Mouse (Mus musculus) adrenal gland, postnatal 25 days (tissue): ENCODE data around the gene Khdc3. TPM values are rescaled to one million over a fixed set of nuclear protein-coding genes. Genes with fewer than 3 reads are reported as not detected.
A peak's percentile ranks its signal among the peaks of the same experiment; 100 is the strongest.
"Not testable (repeated sequence)": the region's sequence is repeated elsewhere in the genome, so short reads cannot be mapped to it uniquely, and the experiment has no call there.

Experiments
- DNase-seq: peaks from one replicate; pipeline ENCODE4 v3.0.0; 2021; ENCODE audit warnings: mixed read lengths
- long read RNA-seq: library from polyadenylated mRNA; stranded (forward); transcript quantifications from one replicate; pipeline ENCODE4 v2.0.0, GENCODE M21; 2021
- total RNA-seq: library from RNA; stranded (reverse); gene quantifications from 2 replicates; pipeline ENCODE4 v1.2.3, GENCODE M21; 2021

The Khdc3 gene
- 1.00 and 2.0 TPM in 2 replicates for total RNA-seq
- long read RNA-seq, result 0 reads

DNA sequence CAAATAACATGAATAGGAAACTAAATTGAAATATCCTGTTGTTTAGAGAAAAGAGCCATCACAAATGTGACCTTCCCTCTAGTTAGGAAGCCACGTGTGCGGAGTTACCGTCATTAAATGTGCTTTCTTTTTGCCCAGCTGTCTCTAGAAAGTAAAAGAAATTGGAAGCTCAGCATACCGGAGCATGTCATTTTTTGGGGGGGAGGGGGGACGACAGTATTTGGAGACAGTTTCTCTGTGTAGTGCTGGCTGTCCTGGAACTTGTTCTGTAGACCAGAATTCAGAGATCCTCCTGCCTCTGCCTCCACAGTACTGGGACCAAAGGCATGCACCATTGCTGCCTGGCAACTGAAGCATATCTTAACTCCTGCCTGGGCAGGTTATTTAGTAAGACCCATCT, at the start of gene Khdc3:
Gene Khdc3, plus strand, starts transcription at position 301 of the 400 bp plus-strand sequence.
- no peak for DNase-seq

DNA sequence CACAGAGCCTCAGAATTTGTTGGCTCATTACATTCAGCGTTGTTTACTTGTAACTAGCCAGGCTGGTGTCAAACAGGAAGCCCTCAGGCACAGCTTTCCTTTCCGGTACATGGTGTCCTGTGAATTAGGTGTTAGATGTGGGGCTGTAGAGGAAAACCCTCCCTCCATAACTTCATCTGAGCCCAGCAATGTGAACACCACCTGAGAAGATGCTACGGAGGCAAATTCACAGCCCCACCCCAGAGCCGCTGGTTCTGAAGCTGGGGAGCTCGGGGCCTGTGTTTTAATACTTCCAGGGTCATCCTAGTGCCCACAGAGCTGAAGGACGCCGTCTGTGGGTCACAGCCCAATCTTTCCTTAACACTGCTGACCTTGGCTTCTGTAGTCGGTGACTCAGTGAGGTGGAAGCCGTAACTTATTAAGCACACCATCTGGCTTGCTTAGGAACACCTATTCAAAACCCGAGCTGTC, 46.2 kb upstream of the Khdc3 start:
- DNase-seq, result peak; percentile 38

DNA sequence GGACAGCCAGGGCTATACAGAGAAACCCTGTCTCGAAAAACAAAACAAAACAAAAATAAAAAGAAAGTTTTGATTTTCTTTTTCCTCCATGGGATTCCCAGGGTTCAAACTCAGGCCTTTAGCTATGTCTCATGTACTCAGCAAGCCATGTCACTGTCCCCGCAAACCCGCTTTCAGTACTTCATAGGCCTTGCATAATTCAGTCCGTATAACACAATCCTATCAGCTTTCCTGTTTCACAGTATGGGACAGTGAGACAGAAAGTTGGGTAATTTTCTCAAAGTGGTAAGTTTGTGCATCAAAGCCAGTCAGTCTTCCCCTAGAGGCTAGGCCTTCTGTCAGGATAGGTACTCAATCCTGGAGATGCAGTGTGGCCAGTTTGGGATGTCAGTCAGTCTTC, 42.4 kb upstream of the Khdc3 start:
- no peak for DNase-seq

DNA sequence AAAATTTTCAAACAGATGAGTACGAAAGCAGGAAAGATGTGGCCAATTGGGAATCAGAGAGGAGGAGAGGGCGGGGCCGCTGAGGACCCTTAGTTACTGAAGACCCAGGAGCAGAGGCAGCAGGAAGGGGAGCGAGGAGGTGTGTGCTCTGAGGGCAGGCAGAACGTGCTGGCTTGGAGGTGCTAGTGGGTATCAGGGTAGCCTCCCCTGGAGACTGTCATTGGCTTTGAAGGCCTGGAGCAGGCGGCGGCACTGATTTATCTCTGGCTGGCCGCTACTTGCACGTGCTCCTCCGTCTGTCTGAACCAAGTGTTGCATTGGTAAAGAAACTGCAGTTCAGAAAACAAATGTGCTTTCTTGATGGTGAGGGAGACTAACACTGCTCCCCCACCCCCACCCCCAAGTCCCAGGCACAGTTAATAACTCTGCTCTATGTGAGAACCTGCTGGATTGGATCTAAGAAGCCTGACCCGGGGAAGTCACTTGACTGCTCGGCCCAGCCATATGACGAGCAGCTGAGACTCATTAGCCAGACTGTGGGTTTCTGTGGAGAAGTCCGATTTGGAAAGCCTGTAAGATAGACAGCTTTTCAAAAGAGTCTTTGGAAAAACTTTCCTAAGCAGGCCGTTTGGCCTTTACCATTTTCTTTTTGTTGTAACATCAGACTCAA, 37.9 kb upstream of the Khdc3 start:
- DNase-seq, result no peak

DNA sequence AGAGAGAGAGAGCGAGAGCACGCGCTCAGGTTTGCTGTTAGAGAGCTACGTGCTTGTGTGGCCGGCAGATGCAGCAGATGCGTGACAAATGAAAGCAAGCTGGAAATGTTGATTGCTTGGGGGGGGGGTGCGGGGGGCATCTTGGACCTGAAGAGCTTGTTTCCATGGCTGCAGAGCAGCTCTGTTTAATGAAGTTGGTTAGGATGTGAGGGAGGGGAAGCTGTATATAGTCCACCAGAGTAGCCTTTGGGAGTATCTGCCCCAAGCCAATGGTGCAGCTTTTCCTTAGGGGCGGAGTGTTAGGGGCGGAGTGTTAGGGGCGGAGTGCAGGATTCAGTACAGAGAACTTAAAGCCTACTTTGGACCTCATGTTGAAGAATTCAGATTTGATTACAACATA, 34.5 kb upstream of the Khdc3 start:
- no peak for DNase-seq

DNA sequence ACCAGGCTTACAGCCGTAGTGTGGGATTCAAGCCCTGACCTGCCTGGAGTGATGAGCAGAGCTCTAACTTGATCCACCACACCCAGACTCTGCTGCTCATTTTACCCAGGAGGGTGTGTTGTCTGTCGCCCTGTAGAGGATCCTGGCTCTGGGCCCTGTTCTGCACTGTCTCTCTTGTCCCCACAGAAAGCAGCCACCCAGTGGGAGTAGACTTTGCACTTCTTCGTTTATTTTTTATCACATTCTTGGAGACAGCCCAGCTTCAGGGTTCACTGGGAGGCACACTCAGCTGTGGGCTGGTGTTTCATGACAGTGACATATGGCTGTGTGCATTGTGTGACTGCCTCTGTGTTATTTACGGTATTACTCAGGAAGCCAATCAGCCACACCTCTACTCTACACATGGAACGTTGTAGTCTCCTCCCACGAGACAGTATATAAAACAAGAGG, 33.4 kb upstream of the Khdc3 start:
- DNase-seq, result no peak

DNA sequence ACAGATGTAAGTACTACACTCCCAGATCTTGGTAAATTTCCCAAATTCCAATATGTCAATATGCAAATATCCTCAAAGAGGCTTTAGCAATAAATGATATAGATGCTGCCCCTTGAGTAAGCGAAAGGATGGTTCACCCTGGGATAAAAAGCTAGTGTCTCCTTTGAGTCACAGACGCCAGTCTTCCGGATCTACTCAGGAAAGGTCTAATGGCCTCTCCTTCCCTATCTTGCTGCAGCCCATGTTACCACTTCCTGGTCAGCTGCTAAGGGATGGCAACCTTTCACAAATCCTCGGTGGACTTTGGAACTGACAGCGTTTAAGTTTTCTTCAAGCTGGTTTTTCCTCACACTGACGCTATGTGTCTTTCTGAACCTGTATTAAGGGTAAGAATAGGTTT, 32.9 kb upstream of the Khdc3 start:
- DNase-seq, result no peak

DNA sequence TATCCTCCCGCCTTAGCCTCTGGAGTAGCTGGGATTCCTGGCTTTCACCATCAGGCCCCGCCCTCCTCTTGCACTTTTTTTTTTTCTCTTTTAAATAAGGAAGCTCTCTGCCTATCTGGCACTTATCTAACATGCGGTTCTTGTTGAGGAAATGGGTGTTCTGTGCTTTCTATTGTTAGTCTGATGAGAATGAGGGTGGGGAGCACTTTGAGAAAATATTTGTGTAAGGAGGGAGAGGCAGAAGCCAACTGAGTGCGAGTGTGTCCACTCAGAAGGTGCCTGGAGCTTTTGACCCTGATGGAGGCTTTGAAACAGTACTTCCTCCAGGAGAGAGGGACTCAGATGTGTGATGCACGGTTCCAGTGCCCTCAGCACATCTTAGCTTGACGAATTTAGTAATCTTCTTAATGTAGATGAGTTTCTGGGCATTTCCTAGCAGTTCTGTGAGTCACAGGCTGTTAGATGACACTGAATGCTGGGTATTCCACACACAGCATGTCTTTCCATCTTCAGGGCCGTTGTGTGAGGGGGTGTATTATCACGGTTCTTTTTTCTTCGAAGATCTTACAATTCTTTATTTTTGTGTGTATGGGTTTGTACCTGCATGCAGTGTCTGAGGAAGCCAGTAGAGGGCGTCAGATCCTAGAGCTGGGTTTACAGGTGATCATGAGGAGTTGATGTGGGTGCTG, 30.5 kb upstream of the Khdc3 start:
- no peak for DNase-seq

DNA sequence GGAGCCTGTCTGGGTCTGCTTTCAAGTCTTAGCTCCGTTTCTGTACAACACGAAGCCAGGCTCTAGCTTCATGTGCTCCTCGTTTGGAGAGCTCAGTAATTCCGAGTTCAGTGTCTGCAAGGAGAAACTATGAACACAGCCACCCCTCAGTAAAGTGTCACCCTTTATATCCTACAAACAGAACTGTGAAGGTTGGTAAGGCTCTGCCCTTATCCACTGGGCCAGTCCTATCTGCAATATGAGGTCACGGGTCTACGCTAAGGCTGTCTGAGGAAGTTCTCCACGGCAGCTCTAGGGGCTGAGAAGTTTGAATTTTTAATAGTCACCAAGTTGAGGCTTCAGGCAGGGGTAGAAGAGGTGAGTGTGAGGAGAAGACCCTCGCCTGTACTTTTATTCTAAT, 29.2 kb upstream of the Khdc3 start:
- no peak for DNase-seq

DNA sequence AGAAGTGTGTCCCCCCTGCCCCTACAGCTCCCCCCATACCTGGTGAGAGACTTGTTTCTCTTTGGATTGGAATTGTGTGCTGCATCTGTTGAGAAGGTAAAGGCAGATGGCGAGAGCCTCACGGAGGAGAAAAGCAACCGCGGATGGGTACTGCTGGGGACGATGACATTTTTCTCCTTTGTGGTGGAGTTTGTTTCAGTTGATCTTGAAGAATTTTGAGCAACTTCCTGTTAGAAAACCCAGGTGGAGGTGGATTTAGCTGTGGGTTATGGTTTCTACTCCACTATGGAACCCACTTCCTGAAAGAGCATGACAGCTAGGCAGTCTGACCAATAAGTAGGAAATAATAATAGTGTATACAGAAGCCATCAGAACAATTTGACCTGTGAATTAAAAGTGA, 28.5 kb upstream of the Khdc3 start:
- no peak for DNase-seq

DNA sequence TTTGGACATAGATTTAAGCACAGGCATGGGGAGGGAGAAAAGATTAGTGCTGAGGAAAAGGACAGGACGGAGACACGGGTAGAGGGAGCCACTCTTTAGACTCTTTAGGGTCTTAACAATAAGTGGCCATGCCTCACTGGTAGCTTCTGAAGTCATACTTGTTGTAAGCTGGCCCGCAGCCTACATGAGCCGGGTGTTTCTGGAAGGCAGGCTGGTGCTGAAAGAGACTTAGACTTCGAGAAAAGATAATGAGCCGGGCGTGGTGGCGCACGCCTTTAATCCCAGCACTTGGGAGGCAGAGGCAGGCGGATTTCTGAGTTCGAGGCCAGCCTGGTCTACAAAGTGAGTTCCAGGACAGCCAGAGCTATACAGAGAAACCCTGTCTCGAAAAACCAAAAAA, 22.3 kb upstream of the Khdc3 start:
- DNase-seq, result not testable (repeated sequence)

DNA sequence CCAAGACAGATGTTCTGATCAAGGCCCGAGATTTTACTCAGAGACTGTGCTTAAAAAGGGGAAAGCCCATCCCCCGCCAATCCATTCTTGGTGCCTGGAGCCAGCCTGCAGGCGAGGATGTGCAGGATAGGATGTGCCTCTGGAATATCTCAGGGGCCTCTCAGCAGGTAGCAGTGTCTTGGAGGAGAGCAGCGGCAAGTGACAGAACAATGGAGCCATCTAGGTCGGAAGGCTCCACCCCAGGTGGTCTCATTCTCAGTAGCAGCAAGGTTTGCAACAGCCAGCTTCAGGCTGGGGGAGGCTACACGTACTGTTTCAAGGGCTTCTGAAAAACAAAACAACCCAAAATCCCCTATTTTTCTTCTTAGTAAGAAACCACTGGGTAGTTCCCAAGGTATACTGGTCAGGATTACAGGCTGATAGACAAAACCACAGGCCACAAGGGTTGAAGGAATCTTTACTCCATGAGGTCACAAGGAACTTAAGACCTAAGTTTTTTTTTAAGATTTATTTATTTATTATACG, 21.8 kb upstream of the Khdc3 start:
- DNase-seq, result no peak

DNA sequence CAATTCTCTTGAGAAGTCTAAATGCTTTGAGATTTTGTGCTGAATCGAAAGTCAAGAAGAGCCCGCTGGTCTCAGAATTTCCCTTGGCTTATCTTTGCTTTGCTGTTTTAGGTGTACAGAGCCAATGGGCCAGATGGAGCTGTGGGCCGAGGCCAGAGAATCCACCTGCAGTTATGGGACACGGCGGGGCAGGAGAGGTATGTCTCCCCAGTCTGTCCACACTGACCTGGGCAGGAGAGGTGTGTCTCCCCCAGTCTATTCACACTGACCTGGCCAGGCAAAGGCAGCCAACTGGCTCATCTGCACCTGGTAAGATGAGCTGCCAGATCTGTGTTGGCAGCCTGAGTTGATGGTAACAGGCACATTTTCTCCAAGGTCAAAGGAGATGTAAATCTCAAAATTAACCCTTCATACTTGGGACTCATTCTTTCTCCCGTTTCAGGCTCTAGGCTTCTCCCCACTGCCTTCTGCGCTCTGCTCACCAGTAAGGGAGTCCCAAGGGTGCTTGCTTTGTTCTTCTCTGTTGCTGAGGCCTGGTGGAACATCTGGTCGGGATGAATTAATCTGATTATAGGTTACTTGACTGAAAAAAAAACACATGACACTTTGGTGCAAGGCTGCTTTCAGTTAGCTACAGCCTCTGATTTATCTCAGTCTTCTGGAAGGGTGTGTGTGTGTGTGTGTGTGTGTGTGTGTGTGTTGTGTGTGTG, 19.2 kb upstream of the Khdc3 start:
- no peak for DNase-seq

DNA sequence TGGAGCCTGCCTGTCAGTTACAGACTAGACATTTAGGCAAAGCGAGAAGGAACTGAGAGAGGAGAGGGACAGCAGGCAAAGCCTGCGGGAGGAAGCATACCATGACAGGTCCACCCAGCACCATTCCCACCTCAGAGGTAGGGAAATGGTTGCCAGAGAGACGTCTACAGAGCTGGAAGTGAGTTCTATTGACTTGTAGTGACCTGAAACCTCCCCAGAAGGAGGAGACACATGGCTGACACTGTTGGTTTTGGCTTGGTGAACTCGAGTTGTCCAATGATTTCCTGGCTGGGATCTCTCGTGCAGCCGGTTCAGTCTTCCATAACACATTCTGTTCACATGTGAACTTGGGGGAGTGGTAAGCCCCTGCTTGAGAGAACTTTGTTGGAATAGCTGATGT, 17.7 kb upstream of the Khdc3 start:
- DNase-seq, result no peak

DNA sequence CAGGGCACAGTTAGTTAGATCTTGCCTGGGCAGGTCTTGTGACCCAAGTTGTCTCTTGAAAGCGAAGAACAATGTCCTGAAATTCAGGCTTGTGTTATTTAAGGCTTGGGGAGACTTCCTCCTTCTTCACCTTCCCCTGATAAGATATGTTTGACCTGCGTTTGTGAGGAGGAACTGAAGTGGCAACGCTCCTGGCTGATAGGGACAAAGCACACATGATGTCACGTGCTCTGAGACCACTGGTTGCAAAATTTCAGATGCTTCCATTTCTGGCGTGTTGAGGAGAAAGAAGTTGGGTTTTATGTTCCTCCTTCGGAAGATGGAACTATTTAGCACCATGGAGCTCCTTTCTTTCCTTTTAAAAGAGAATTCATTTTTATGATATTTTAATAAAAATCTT, 15.8 kb upstream of the Khdc3 start:
- no peak for DNase-seq

DNA sequence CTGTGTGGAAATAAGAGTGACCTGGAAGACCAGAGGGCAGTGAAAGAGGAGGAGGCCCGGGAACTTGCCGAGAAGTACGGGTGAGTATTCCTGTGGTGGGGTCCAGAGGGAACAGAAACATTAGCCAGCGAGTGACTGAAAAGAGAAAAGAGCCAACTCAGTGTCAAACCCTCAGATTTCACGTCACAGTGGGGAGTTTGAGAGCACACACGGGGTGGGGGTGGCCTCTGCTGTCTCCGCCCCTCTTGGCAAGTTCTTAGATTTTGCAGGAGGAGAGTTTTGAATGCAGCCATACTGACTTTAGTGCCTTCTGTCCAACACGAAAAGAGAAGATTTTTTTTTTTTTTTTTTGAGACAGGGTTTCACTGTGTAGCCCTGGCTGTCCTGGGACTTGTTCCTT, 14.5 kb upstream of the Khdc3 start:
- no peak for DNase-seq

DNA sequence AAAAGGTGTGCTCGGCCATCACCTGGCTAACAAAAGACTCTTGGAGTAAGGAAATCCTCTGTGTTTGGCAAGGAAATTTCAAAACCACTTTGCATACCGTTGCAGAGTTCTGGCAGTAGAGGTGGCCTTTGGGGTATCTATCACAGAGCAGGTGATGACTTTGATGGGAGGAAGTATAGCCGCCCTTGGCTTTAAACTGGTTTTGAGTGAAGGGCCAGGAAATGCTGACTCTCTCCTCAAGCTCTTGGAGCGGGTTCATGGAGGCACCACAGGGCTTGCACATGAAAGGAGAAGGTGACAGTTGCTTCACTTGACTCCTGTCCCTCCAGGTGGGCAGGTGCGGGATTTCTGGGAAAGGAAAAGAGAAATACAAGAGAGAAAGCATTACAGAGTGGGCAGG, 14.1 kb upstream of the Khdc3 start:
- no peak for DNase-seq

DNA sequence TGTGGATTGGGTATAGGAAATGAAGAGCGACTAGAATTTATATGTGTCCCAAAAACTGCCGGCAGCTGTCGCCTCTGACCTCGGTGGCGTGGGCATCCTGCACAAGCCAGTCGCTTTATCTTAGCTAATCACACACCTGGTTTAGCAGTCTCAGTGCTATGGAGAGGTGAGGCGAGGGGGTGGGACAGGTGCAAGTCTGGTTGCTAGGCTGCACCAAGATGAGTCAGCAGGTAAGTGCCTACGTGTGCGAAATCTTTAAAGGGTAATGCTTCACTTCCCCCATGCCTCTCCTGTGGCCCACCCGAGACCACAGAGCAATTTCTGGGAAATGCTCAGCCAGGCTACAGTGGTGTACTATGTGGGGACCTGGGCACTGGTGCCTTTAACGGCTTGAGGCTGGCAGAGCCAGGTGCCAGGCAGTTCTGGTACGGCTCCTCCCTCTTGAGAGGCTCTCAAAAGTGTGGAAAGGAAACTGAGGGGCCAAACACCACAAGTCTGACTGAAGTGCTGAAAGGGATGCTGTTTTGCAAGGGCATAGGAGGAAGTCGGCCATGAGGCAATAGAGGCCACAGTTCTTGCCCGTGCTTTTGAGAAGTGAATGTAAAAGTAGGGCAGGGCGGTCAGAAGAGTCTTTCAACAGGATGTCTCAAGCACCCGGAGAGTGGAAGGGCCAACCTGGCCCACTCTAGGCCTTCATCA, 12.3 kb upstream of the Khdc3 start:
- DNase-seq, result no peak

DNA sequence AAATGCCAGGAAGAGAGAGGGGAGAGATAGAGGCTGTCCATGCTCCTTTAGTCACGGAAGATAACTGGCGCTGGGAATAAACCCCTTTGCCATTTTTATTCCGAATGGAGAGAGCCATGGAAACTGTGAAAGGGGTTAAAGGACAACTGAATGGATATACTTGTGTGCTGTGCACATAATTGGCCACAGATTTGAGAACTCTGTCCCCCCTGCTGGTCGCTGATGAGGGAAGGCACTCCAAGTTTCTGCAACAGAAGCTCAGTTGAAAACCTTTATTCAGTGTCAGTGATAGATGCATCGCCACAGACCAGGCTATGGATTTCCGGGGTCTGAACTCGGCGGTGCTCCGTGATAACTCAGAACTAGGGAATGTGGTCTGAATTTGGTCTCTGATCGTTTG, 11.5 kb upstream of the Khdc3 start:
- DNase-seq, result no peak

DNA sequence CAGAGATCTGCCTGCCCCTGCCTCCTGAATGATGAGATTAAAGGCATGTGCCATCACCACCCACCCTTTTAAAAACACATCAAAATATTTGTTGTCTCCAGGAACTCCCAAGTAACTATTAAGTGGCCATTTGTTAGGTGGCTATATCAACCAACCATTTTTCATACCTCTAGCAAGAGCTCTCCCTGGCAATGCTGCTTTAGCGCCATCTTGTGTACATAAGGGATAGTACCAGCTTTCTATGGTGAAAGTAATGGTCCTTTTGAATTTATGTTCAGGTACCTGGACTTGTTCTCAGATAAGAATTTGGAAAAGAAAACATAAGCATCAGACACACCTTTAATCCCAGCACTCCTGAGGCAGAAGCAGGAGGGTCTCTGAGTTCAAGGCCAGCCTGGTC, 9.9 kb upstream of the Khdc3 start:
- no peak for DNase-seq

DNA sequence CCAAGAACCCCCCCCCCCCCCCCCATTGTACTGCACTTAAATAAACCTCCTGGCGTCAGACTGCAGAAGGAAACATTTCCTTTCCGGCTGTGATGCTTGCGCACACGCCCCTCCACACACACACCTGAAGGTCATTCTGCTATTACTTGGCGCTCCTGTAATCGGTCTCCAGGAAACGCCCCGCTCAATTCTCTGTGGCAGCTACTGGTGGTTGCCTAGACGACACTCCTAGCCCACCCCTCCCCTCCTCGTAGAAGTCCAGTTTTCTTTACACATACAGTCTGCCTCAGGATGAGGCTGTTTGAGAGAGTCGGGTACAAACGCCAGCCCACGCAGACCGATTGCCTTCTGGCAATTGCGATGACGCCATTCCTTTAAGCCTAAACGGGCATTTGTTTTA, 7.1 kb upstream of the Khdc3 start:
- DNase-seq, result no peak

DNA sequence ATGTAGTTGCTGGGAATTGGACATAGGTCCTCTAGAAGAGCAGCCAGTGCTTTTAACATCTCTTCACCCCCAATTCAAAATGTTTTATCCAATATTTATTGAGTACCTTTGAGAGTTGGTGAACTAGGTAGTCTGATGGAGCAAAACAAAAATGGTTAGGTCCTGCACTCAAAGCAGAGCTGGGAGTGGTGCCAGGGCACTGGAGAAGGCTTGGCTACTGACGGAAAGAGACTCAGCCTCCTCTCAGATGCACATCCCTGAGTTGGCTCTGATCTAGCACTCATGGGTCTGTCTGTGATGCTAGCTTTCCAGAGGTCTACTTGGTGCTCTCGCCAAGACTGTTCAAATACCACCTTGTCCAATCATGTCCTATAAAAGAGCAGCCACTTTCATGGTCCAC, 3.7 kb upstream of the Khdc3 start:
- DNase-seq, result no peak

DNA sequence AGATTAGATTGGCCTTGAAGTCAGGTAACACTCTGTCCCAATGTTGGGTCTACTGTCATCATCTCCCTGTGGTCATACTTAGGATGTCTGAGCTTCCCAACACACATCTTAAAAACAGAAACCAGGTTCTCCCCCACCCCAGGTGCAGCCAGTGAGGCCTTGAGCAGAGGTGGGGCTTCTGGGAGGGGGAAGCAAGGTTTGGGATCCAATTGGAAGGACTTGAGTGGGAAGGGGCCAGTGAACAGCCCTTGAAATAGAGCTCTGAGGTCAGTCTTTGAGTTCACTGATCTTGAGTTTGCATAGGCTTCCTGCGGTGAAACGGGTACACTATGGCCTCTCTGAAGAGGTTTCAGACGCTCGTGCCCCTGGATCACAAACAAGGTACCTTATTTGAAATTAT, 545 bp downstream of the Khdc3 start, which contains the start of gene Gm20509:
Gene Gm20509, plus strand, starts transcription at position 290 of the 400 bp plus-strand sequence.
- no peak for DNase-seq
